Mouse (Mus musculus): Measurements from ENCODE around the gene Lpar5.

The Lpar5 gene

GRCm38 (mm10) chr6:125129710-125130402 is 62.1 kb downstream of the Lpar5 start:
- no peak for DNase-seq

- DNase-seq = peak; percentile 81 to 87
Measured at GRCm38 (mm10) chr6:125131302-125132156, 63.8 kb downstream of the Lpar5 start, which contains the start of gene Nop2. Gene Nop2 (plus strand): TSS chr6:125131909.
